Mouse (Mus musculus) retina, postnatal 7 days (tissue): Measurements from ENCODE around the gene Acrbp.

Source experiments
- DNase-seq: peaks from one replicate; pipeline ENCODE4 v3.0.0-alpha.2; 2012; ENCODE audit warnings: low read depth, low spot score

The Acrbp gene

DNA sequence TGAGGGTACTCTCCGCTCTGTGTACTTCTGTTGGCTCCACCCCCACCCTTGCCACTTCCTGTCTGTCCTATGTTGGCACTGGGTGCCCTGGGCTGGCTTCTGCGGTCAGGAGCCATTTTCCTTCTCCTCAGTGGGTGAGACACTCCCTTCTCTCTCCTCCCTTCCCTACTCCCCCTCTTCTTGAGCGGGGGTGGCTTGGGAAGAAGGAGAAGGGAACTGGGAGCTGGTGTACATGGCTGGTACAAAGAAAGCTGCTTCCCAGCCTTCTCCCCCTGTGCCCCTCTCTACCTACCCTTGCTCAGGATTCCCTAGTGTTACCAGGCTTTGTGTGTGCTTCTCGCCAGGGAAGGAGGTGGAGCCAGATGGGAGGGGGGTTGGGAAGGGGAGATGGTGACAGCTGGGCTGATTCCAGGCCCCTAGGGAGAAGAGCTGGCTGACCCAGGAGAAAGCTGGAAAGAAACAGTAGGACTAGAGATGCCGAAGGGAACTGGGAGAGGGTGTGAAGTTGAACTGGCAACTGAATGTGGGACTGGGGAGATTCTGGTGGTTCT, 50.0 kb downstream of the Acrbp start:
- peak; percentile 41 for DNase-seq

DNA sequence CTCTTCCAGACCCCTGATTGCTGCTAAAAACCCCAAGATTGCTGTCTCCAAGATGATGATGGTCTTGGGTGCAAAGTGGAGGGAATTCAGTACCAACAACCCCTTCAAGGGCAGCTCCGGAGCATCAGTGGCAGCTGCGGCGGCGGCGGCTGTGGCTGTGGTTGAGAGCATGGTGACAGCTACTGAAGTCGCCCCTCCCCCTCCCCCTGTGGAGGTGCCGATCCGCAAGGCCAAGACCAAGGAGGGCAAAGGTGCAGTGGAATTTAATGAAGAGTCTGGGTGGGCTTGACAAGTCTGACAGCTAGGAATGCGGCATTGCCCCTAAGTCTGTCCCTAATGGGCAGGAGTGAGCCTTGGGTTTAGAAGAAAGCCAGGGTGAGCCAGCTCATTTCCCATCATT, 52.0 kb downstream of the Acrbp start:
- DNase-seq: no peak

- DNase-seq: no peak
Measured at GRCm38 (mm10) chr6:125104223-125104622, 54.7 kb downstream of the Acrbp start.

DNA sequence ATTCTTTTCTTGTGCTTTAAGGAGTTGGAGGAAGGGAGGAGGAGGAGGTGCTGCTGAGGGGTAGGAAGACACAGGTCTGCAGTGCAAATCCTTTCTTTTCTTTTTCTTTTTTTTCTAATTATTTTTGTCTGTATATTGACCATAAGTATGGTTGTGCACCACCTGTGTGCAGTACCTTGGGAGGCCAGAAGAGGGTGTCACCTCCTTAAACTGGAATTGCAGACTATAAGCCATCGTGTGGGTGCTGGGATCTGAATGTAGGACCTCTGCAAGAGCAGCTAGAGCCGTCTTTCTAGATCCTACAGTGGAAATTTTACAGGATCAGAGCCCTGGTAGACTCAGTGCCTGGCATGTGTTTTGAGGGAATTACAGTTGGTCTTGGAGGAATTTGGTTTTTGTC, 58.2 kb downstream of the Acrbp start:
- no peak for DNase-seq

GRCm38 (mm10) chr6:125109371-125109770, 59.9 kb downstream of the Acrbp start:
- DNase-seq: no peak

GRCm38 (mm10) chr6:125110927-125111326, 61.4 kb downstream of the Acrbp start:
- DNase-seq: peak; percentile 30

DNA sequence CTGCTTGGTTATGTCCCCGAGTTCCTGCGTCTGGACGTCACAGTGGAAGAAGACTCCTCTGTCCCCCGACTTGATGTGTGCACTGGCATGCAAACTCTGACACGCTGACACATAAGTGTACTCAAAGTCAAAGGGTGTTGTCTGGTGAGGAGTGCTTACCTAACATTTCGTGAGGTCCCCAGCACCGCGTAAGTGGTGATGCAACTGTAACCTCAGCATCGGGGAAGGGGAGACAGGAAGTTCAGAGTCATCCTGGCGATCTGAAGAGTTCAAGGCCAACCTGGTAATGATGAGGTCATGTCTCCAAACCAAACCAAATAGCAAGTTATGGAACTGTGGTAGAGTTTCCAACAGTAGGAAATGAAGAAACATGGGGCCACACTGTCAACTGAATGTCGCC, 63.1 kb downstream of the Acrbp start:
- no peak for DNase-seq
